Mouse (Mus musculus) heart, adult 2 months (tissue): ENCODE results near the gene Rab11b.

Experiments
- CTCF ChIP-seq: fragments of 200-600 bp; IDR thresholded peaks from 2 replicates; pipeline ENCODE4 v1.8.1; 2022; ENCODE audit warnings: antibody characterized with exemption, mild to moderate bottlenecking, moderate library complexity
- POLR2A ChIP-seq: fragments of 200-500 bp; IDR thresholded peaks from 2 replicates; pipeline ENCODE4 v1.6.1; 2011; ENCODE audit warnings: mild to moderate bottlenecking, low read depth, low read length, control low read depth; ENCODE audit not compliant: insufficient read depth

DNA sequence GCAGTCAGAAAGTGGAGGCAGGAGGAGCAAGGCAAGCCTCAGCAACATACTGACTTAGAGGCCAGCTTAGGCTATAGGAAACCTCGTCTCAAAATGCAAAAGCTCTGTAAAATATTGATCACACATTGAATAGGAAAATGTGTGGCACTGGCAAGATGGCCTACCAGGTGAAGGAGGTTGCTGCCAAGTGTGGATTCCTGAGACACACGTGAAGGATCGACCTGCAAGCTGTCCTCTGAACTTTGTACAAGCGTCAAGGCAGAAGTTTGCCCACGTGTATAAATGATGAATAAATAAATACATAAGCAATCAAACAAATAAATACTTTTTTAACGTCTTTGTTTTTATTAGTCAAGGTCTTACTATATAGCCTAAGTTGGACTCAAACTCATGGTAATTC lies 13.1 kb upstream of the Rab11b start:
- TF ChIP-seq CTCF (no peak), POLR2A (no peak)
